Mouse (Mus musculus) lung, postnatal 0 days (tissue): Measurements from ENCODE around the gene Loxl3.

Source experiments
- CTCF ChIP-seq: IDR thresholded peaks from 2 replicates; pipeline ENCODE4 v1.5.1; 2016; ENCODE audit warnings: antibody characterized with exemption, mild to moderate bottlenecking
- EP300 ChIP-seq: IDR thresholded peaks from 2 replicates; pipeline ENCODE4 v1.6.1; 2016; ENCODE audit warnings: antibody characterized with exemption, mild to moderate bottlenecking, control low read depth

- TF ChIP-seq CTCF (no peak), EP300 (no peak)
Measured at GRCm38 (mm10) chr6:83040601-83041000, 6.6 kb downstream of the Loxl3 start.
